Mouse (Mus musculus) pancreas, adult 10 weeks (tissue): ENCODE measurements around the gene Rabep1. TPM values are rescaled to one million over a fixed set of nuclear protein-coding genes. Genes with fewer than 3 reads are reported as not detected.

ENCODE experiments used
- polyA plus RNA-seq: library from polyadenylated mRNA; stranded (reverse); fragments of 350-450 nt; fragmentation: Illumina TruSeq; extraction: RNeasy Lipid Tissue Mini Kit (QIAGEN cat#74804); gene quantifications from one replicate; pipeline ENCODE4 v1.2.3, GENCODE M21; 2015; ENCODE audit warnings: low read depth, low replicate concordance; ENCODE audit not compliant: insufficient read depth

Gene Rabep1
- 5.0 TPM for polyA plus RNA-seq

DNA sequence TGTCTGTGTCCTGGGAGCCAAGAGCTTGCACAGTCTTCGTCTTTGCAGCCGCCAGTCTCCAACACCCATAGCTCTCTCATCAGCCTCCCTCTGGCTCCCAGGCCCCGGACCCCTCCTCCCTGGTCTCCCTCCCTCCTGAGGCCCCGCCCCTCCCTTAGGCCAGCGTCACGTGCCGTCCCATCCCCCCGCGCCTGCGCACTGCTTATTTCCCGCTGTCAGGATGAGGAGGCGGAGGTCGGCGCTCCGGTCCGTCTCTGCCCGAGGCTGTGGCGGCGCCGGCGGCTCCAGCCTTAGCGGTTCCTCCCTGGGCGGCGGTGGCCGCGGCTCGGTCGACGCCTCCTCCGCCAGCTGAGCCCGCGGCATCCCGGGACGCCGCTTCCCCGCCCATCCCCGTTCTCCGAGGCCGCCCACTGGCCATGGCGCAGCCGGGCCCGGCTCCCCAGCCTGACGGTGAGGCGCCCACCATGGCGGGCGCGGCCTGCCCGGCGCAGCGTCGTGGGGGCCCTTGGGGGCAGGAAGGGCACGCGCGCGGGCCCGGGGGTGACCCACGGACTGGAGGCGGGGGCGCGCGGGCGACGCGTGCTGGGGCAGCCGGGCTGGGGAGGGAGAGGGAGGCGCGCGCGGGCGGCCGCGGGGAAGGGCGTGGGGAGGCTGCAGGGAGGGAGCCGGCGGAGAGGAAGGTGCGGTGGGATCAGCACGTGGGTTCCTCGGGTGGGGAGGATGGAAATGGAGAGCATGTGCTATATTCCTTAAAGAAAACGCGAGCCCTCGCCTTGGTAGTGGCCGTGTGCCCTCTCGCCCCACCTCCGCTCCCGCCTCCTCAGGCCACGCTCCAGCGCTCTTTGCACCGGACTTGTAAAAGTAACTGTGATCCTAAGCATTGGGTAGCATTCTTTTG is at the start of gene Rabep1:
Gene Rabep1, plus strand, starts transcription at position 220 of the 898 bp plus-strand sequence.

DNA sequence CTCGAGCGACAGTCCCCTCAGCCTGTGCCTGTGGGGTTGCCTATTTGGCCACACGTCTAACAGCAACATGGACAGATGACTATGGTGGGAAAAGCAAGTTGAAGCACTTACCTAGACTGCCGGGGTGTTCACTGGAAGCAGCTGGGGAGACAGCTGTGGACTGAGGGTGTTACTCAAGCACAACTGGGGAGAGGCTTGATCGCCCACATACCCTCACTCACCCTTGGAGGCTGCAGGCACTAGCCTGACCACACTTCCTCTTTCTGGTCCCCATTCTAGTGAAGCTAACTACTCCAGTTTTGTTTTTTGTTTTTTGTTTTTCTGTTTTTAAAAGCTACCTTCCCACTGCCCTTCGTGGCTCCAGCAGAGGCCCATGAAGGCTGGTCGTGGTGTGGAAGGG is 32.2 kb upstream of the Rabep1 start, which contains the start of gene Scimp:
Gene Scimp, minus strand, starts transcription at position 222 of the 400 bp plus-strand sequence.

GRCm38 (mm10) chr11:70969821-70970559 is 125.4 kb downstream of the Rabep1 start, which contains the start of the genes Nup88 and Rpain:
Nup88 (minus strand) TSS chr11:70969973.
Rpain (plus strand) TSS chr11:70970213.

DNA sequence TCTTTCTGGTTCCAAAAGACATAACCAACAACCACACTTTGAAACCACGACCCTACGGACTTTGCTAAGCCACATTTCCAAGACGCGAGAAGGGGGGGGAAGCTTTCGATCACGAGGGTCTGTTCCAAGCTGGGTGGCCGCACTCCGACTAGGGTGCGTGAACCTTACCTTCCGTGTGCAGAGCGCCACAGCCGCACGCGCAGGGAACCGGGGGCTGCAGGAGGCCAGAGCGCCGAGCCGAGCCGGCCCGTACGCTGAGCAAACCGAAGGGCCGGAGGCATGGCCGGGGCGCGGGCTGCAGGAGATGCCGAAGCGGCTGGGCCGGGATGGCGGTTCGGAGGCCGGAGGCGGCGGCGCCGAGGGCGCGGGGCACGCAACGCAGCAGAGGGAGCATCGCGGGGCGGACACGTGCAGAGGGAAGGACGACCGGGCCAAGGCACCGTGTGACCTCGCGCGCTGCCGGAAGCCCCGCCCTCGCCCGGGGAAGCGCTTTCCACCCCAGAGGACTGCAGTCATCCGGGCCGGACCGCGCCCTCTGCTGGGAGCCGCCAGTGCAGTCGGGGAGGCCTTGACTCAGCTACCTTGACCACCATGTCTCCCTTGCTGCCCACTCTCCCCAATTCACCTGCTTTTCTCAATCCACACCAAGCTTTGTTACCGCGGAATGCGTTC is 138.1 kb downstream of the Rabep1 start, which contains the start of gene C1qbp:
Gene C1qbp, minus strand, starts transcription at position 470 of the 672 bp plus-strand sequence.

Other genes starting within 250 kb of the Rabep1 start
- gene 4930544D05Rik, start 228.9 kb upstream of the Rabep1 start, polyA plus RNA-seq: not detected
- not detected for gene Chrne, start 225.6 kb upstream of the Rabep1 start, polyA plus RNA-seq
- not detected for gene Gp1ba, start 205.7 kb upstream of the Rabep1 start, polyA plus RNA-seq
- 37.6 TPM for gene Rnf167, start 197.5 kb upstream of the Rabep1 start, polyA plus RNA-seq
- 17.3 TPM for gene Slc25a11, start 197.3 kb upstream of the Rabep1 start, polyA plus RNA-seq
- 118 TPM for gene Pfn1, start 190.1 kb upstream of the Rabep1 start, polyA plus RNA-seq
- gene Eno3, start 187.6 kb upstream of the Rabep1 start, polyA plus RNA-seq: 16.0 TPM
- 17.9 TPM for gene Spag7, start 175.4 kb upstream of the Rabep1 start, polyA plus RNA-seq
- 9.5 TPM for gene Camta2, start 156.7 kb upstream of the Rabep1 start, polyA plus RNA-seq
- 2.5 TPM for gene Inca1, start 144.6 kb upstream of the Rabep1 start, polyA plus RNA-seq
- 13.3 TPM for gene Kif1c, start 144.2 kb upstream of the Rabep1 start, polyA plus RNA-seq
- 1.4 TPM for gene Zfp3, start 80.6 kb upstream of the Rabep1 start, polyA plus RNA-seq
- gene Scimp, start 32.2 kb upstream of the Rabep1 start, polyA plus RNA-seq: not detected
- gene Nup88, start 125.2 kb downstream of the Rabep1 start, polyA plus RNA-seq: 37.9 TPM
- gene Rpain, start 125.4 kb downstream of the Rabep1 start, polyA plus RNA-seq: 18.2 TPM
- gene C1qbp, start 138.2 kb downstream of the Rabep1 start, polyA plus RNA-seq: 19.2 TPM
- gene Dhx33, start 159.7 kb downstream of the Rabep1 start, polyA plus RNA-seq: 6.8 TPM
- gene Mis12, start 174.8 kb downstream of the Rabep1 start, polyA plus RNA-seq: 4.7 TPM
- 8.7 TPM for gene Derl2, start 175.1 kb downstream of the Rabep1 start, polyA plus RNA-seq
- gene 6330403K07Rik, start 188.7 kb downstream of the Rabep1 start, polyA plus RNA-seq: not detected